Mouse (Mus musculus) natural killer cell, adult 2 months (primary cell): Measurements from ENCODE around the gene Zfp36l1.

Experiments
- DNase-seq, 2 experiments: peaks; one replicate each; pipeline ENCODE4 v3.0.0; 2022; ENCODE audit warnings: low spot score in 2 of 2

Gene Zfp36l1

DNA sequence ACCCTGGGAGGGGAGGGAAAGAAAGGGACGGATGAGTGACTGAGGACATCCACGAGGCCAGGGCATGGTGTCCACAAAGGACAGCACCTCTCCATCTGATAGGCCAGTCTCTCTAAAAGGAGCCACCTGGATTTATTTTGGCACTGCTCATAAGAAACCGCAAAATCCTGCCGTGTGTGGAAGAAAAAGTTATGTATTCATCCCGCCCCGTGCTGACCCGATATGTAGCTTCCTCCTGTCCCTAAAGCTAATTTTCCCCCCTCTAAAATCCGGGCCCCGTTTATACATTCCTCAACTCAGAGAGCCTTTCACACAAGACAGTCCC lies 2.3 kb downstream of the Zfp36l1 start:
- DNase-seq = no peak

DNA sequence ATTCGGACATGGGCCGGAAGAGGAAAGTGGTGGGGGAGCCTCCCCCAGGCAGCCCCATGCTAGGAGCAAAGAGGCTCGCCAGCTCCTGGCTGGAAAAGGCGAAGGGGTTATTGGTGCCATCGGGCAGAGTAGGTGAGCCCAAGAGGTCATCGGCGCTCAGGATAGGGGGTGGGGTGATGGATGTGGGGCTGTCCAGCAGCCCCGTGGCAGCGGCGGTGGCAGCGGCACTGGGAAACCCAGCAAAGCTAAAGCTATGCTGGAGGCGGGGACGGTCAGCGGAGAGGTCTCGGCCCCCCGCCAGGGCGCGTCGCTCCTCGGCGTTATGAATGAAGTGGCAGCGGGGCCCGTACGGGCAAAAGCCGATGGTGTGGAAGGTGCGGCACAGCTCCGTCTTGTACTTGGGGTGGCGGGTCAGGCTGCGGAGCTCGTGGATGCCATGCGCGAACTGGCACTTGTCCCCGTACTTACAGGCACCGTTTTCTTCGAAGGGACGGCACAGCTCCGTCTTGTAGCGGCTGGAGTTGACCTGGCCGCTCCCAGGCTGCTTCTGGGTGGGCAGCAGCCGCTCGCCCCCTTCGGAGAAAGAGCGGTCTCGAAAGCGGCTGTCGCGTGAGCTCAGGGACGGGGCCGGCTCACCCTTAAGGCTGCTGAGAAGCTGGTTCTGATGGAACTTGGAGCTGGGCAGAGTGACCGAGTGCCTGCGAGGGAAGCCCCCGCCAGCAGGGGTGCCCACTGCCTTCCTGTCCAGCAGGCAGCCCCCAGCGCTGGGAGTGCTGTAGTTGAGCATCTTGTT lies 2.9 kb downstream of the Zfp36l1 start:
- no peak for DNase-seq

DNA sequence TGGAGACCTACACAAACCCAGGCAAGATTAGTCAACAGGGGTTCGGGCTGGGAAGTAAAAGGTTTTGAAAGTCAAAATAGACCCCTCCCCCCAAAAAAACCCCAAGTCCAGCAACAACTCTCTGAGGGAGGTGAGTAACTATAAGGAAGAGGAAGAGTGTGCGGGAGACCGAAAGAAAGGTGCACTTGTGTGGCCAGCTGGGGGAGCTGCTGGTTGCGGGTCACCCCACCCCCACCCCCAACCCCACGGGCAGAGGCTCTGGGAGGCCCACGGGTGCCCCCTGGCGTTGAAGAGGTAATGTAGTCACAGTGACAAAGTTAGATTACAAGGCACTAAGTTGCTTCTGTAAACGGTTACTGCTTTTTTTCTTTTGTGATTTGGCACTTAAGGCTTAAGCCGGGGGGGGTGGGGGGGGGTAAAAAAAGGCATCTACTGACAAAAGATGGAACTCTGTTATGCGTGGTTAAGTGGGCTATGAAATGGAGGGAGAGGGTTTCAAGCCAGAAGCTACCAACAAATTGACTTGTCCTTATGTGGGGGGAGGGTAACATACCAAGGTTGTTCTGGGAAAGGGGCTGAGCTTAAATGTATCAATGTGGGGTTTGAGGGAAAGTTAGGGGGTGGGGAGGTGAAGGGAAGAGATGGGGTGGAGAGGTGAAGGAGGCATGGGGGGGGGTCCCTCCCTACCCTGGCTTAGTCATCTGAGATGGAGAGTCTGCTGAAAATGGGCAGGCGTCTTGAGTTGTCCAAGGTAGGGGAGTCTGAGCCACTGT lies 3.7 kb downstream of the Zfp36l1 start:
- DNase-seq = peak; percentile 61 to 85

DNA sequence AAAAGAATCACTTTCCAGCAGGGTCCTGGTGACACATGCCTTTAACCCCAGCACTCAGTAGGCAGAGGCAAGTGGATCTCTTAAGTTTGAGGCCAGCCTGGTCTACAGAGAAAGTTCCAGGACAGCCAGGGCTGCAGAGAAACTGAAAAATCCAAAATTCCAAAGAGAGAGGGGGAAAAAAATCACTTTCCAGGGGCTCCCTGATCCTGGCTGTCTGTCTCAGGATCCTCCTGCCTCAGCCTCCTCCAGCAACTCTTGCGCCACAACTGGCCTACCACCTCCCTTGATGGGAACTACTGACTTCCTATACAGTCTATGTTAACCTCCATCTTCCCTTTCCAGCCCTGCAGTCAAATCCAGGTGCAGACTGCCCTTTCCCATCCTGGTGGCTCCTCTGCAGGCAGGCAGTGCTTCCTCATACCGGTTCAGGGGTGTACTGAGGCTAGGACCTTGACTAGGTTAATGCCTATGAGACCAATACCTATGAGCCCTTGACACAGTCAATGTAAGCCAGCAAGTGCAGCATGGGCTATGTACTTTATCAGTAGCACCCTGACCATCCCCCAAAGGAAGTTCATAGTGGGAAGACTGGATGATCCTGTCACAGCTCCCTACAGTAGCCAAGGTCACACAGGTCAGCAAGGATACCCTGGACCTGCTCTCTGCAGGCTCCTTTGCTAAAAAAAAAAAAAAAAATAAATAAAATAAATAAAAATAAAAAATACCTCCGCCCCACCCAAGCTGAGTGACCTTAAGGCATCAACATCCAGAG lies 5.7 kb downstream of the Zfp36l1 start:
- DNase-seq = no peak

DNA sequence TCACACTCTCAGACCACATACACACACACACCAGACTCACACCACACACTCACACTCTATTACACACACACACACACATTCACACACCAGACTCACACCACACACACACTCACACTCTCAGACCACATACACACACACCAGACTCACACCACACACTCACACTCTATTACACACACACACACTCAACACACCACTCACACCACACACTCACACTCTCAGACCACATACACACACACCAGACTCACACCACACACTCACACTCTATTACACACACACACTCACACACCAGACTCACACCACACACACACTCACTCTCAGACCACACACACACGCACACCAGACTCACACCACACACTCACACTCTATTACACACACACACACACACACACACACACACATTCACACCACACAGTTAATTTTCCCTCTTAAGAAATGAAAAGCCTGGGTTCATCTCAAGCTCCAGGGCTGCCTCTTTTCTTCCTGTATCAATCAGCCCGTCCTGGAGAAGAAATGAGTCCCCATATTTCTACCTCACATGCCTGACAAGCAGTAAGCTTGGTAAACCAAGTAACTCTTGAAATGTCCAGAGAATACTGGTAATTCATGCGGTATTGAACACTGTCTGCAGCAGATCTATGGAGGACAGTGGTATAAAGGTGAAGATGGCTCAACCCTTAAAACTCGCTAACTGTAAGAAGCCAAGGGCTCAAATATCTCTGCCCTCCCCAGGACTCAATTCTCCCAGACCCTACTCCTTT lies 6.5 kb downstream of the Zfp36l1 start:
- no peak for DNase-seq

DNA sequence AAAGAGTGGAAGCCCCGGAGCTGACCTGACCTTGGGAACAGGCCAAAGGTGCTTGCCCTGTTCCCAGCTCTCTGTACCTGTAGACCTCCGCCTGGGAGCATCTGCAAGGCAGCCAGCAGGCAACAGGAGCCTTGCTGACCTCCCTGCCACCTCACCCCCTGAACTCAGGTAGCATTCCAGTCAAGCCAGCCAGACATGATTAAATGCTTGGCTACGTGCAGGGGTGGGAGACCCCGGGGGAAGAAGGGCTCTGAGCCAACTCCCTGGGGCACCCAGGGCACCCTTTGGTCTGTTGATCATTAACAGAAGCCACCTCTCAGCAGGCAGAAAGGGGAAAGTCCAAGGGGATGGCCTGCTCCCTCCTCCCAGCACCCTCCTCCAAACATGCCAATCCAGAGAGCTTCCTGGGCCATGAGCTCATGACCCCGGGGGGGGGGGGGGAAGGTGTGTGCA lies 9.3 kb downstream of the Zfp36l1 start:
- DNase-seq = no peak

DNA sequence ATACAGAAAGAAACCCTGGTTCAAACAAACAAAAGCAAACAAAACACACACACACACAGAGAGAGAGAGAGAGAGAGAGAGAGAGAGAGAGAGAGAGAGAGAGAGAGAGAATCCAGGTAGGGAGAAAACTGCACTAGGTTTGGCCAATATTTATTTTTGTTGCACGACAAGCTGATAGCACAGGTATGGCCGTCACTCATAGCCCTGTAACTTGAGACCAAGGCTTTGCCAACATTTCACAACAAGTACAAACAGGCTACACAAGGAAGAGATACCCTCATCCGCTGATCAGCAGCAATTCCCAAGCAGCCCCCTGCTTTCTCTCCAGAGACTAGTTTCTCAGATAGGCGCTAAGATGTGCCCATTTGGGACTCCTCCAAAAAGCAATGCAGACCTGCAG lies 9.7 kb downstream of the Zfp36l1 start:
- DNase-seq = no peak

DNA sequence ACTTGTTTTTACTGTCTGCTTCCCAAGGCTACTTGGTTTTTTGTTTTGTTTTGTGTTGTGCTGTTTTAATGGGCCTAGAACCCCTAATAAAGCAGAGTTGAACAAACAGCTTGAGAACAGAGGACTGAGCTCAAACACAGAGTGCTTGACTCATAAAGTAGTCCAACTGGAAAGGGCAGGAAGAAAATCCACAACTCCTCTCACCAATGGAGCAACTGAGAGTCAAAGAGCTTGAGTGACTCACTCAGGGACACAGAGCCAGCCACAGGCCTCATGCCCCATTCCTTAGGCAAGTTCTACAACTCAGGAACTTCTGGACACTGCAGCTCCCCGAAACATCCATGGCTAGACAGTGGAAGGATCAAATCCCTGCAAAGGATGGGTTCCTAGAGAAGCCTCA lies 14.0 kb downstream of the Zfp36l1 start:
- no peak for DNase-seq

DNA sequence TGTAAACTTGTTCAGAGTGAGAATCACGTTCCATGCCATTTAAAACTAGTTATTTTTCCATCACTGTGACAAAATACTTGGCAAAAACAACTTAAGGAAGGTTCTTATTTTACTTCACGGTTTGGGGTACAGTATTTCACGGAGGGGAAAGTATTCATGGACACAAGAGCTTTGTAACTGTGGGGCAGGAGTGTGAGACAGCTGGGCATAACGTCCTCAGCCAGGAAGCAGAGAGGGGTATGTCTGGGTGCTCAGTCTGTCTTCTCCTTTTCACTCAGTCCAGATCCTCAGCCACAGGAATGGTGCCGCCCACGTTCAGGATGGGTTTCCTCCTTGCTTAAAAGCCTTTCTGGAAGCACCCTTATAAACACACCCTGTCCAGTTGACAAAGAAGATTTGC lies 16.1 kb downstream of the Zfp36l1 start:
- no peak for DNase-seq

DNA sequence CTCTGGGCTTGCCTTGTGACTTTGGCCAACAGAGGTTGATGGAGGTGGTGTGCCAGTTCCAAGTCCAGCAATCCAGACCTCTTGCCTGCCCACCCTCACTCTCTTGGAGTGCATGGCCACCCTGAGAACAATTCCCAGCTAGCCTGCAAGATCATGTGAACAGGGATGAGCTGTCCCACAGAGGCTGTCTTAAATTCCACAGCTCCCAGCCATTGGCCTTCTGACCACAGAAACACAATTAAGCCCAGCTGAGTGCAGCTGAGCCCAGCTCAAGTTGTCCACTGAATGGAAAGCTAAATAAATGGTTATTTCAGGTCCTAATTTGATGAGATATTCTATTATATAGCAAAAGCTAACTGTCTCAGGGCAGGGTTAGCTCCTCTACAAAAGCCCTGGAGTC lies 20.0 kb downstream of the Zfp36l1 start:
- no peak for DNase-seq

DNA sequence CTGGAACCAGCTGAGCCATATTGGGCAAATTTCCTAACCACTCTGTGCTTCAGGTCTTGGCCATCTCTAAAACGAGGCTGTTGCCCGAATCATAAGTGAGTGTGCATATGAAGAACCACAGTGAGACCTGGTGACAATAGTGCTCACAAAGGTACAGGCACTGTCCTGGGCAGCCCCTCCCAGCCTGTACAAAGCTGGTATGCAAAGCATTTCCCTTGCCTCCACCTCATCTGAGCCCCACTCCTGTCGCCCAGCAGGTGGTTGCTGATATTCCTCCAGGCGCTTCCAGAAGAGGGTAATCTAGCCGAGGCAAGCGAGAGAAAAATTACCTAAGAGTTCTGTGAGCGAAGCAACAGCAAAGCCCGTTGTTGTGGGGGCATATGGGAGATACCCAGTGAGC lies 21.7 kb downstream of the Zfp36l1 start:
- no peak for DNase-seq

DNA sequence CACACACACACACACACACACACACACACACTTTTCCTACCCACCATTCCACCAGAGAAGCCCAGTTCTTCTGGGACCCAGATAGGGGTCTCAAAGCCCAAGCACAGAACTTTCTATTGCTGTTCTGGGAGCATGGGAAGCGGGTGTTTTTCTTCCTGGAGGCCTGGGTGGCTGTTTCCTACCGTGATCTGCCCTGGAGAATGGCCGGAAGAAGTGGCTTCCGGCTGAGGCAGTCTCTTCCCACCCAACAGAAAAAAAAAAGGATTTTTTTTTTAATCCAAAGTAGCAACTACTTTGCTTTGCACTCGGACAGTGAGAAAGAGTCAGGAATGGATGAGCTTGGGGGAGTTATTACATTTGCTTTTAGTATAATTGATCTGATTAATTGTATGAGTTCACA lies 22.3 kb downstream of the Zfp36l1 start:
- no peak for DNase-seq

DNA sequence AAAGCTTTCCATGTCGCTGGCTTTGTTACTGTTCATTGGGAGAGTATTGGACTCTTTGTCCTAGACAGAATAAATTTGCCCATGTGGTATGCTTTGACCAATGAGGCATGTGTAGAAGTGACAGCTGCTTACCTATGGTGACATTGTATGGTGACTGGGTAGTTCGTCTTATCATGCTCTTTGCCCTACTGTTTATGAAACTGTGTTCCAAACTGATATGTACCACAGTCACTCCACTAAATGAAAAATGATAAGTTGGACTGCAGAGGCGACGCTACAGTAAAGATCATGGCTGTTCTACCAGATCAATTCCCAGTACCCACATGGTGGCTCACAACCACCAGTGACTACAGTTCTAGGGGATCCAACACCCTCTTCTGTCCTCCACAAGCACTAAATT lies 24.7 kb downstream of the Zfp36l1 start:
- no peak for DNase-seq

DNA sequence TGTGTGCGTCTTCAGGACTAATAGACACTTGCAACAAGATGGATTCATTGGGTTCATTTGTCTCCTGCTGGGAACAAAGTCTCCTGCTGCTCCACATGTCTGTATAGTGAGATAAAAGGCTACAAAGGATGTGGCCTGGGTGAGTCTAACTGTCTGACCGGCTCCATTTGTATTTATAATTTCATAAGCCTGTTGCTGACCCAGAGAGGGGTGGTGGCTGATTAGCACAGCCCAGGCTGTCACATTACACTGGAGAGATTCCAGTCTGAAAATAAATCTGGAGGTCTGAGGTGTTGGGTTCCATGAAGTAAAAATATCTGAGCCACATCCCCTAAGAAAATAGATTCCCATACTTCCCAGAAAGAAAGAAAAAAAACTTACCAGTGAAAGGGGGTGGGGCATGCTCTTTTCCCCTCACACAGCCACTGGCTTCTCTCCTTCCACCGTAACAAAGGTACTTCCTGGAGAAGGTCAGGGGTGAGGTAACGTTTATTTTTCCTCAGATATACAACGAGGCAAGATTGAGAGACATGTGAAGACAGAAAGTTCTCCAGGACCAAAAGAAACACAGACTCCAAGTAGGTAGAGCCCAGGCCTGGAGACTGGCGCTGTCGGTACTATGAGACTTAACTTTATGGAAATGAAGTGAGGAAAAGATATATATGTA lies 28.2 kb downstream of the Zfp36l1 start:
- no peak for DNase-seq

DNA sequence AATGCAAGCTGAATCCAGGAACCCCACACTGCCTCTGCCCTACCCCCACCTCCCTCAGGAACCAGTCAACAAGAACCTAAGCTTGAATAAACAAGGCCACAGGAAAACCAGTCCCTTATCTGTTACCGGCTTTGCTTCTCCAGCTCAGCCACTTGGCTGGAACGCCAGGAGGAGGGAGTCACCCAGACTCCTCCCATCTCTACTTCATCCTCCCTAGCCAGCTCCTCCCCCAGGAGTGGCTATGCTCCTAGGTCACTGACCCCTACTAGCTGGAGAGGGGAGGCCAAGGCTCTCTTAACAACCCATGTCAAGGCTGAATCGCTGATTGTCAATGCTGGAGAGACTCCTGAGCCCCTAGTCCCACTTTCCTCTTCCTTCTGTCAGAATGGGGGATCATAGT lies 28.9 kb downstream of the Zfp36l1 start:
- DNase-seq = no peak

DNA sequence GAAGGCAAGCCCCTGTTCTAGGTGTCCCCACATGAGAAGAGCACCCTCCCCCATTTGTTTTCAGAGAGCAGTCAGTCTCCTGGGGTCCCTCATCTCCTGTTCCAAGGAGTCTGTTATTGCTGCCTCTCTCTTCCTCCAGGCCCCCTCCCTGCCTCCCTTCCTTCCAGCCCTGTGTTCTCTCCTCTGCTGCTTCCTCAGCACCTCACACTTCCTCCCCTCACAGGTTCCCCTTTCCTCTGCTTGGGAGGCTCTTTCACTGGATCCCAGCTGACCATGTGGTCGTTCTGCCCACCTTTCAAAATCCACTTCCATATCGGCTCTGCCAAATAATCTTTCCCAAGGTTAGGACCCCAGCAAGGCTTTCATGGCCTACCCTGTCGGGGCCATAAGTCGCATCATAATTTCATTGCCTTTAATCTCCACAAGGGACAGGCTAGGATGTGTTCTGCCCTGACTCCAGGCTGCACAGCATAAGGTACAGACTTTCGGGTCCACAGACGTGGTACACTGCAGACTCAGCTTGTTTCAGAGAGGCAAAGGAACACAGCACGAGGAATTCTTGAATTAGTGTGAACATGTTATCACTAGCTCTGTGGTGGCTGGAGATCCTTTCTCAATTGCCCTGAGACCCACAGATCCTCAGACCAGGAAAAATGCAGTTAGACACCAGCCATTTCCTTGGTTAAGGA lies 29.5 kb downstream of the Zfp36l1 start:
- DNase-seq = no peak

DNA sequence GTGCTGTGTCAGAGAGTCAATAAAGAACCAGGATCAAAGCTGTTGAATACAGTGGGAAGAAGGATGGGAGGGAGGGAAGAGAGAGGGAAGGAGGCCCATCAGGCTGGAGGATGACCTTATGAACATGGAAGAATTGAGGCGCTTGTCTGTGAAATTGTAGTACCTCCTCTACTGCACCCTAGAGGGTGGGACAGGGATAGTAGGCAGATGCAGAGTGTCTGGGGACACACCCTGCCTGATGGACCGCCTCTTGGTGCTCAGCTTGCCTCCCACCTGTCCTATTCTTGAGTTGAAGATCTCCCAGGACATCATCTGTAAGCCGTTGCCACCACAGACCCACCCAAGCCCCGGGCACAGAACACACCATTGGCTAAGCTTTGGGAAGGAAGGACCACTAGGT lies 30.1 kb downstream of the Zfp36l1 start:
- DNase-seq = no peak

DNA sequence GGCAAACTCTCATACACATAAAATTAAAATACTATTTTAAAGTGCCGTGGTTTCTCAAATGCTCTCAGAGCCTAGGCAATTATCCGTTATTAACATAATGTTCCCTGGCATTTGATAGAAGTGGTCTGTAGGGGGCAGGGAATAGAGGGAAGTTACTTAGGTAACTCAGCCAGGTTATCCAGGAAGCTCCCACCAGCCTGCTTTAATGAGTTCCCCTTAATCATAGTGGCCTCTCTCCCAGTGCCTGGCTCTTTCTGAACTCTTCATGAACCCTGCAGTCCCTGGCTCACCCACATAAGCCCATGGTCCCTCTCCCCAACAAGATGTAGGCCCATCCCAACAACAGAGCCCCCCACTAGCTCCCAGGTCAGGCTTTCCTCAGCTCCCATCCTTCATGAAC lies 31.4 kb downstream of the Zfp36l1 start:
- no peak for DNase-seq

DNA sequence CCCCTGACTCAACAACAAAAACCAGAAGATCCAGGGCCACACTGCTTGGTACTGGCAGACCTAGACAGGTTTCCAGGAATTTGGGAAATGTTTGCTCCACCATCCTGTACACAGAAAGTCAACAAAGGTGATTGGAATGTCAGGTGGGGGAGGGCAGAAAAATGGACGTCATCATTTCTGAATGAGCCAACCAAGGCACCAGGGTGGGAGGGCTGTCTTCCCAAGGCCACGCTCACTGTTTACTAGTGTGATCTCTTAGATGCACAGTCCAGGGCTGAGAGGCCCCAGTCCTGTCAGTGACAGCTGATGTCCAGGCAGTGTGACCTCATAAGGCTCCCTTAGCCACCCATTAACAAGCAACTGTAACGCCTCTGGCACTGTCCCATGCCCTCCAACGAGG lies 32.9 kb downstream of the Zfp36l1 start:
- DNase-seq = no peak

DNA sequence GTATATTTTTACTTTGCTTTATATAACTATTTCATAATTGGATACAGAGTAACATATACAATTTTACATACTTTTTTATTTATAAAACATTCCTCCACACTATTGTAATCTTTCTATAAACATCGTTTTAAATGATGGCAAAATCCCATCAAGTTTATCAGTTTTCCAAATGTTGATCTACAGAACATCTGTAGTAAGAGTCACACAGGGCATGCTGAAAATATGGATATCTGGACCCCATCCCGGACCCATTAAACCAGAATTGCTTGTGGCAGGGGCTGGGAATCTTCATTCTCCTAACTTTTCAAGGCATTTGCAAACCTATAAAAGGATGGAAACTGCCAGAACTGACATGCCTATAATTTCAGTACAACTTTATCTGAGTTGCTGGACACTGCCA lies 38.5 kb downstream of the Zfp36l1 start:
- no peak for DNase-seq
